31 mouse cellular contexts compared by ENCODE assay signal in genomic region chr19:46227300-46227699, GRCm38 (mm10).
DNase-seq lines count a peak whose midpoint lies in the region; ATAC-seq and TF ChIP-seq lines count a peak whose summit lies in the region.
"Had no signal": no experiment of that assay in that cellular context is flagged by ENCODE, and none has a peak within 500 bp of the region (broad histone marks: within the 10 kb centered on the region; RNA-seq: fewer than 3 reads in every experiment).

No protein-coding gene starts in this region.

- ATAC-seq in liver, embryonic 13.5 days (ENCODE audit: low read depth): no peak
- peak; percentile 34; the same call in 1 of the 2 replicates for ATAC-seq in G1E (ENCODE audit: extremely low read depth, insufficient number of reproducible peaks, low FRiP score, poor library complexity, severe bottlenecking)
- ATAC-seq: forebrain, embryonic 15.5 days; hindbrain, embryonic 16.5 days had no signal

- peak; percentile 19 for DNase-seq in liver, embryonic 13.5 days
- DNase-seq in liver: no peak
- no peak for DNase-seq in G1E (ENCODE audit: low spot score)
- peak; percentile 14 for DNase-seq in c-Kit-positive CD71-positive TER-119-negative erythroid progenitor cells, embryonic 14.5 days (ENCODE audit: low read depth)
- no peak for DNase-seq in kidney, postnatal 4 days
- DNase-seq in urinary bladder, postnatal 25 days (ENCODE audit: low spot score): no peak
- no peak for DNase-seq in adrenal gland, adult (ENCODE audit: inconsistent age in 2 of 2, low spot score in 1 of 2)
- no peak for DNase-seq in thymus, adult 2 months
- DNase-seq: adrenal gland, postnatal 25 days; cerebellum, adult 8-10 months; cerebellum, postnatal 25 days; gastrocnemius, adult 2 months; gastrocnemius, postnatal 36 days; heart, adult 2 months; kidney, adult 18-20 months; kidney, postnatal 25 days; left cerebral cortex, postnatal 4 days; retina, postnatal 1 day; right cerebral cortex, postnatal 14 days had no signal

- no peak overlapping the region for H3K27ac ChIP-seq in liver, embryonic 13.5 days
- H3K27ac ChIP-seq in thymus, adult 2 months (ENCODE audit: control insufficient read depth, insufficient read depth, low read length): no peak overlapping the region
- H3K27ac ChIP-seq: embryonic facial prominence, embryonic 12.5 days; forebrain, embryonic 10.5 days; forebrain, embryonic 15.5 days; heart, adult 2 months; hindbrain, embryonic 10.5 days; kidney, embryonic 15.5 days; layer of hippocampus, adult 2 months; liver, embryonic 15.5 days; lung, embryonic 15.5 days; midbrain, embryonic 12.5 days; neural tube, embryonic 13.5 days had no signal

- no peaks in the 10 kb centered on the region for H3K27me3 ChIP-seq in liver, embryonic 13.5 days
- no peaks in the 10 kb centered on the region for H3K27me3 ChIP-seq in G1E (ENCODE audit: insufficient read depth, low read length)
- H3K27me3 ChIP-seq in thymus, adult 2 months (ENCODE audit: control insufficient read depth, insufficient read depth, low read length): no peaks in the 10 kb centered on the region
- H3K27me3 ChIP-seq: embryonic facial prominence, embryonic 12.5 days; forebrain, embryonic 15.5 days; heart, embryonic 12.5 days; kidney, embryonic 15.5 days; liver, embryonic 15.5 days; lung, embryonic 15.5 days; midbrain, embryonic 12.5 days; neural tube, embryonic 13.5 days had no signal

- H3K9ac ChIP-seq in liver, embryonic 13.5 days: no peak overlapping the region
- H3K9ac ChIP-seq: embryonic facial prominence, embryonic 12.5 days; forebrain, embryonic 15.5 days; heart, embryonic 12.5 days; kidney, embryonic 15.5 days; liver, embryonic 15.5 days; lung, embryonic 15.5 days; midbrain, embryonic 12.5 days; neural tube, embryonic 13.5 days had no signal

- H3K4me2 ChIP-seq in liver, embryonic 13.5 days: no peak overlapping the region
- H3K4me2 ChIP-seq: embryonic facial prominence, embryonic 12.5 days; forebrain, embryonic 15.5 days; heart, embryonic 12.5 days; kidney, embryonic 15.5 days; liver, embryonic 15.5 days; lung, embryonic 15.5 days; midbrain, embryonic 12.5 days; neural tube, embryonic 13.5 days had no signal

- 74% methylated on average over 3 of the region's 3 CpGs for WGBS in liver, embryonic 13.5 days (ENCODE audit: insufficient replicate concordance)
- WGBS in thymus, adult 2 months: 97% methylated on average over 3 of the region's 3 CpGs

- H3K36me3 ChIP-seq in liver, embryonic 13.5 days: no peaks in the 10 kb centered on the region
- H3K36me3 ChIP-seq in G1E (replicated peaks): peaks cover 19% of the 10 kb centered on the region
- H3K36me3 ChIP-seq in thymus, adult 2 months (ENCODE audit: control insufficient read depth, insufficient read depth, low read length): no peaks in the 10 kb centered on the region
- H3K36me3 ChIP-seq: embryonic facial prominence, embryonic 12.5 days; forebrain, embryonic 15.5 days; liver, embryonic 15.5 days; lung, embryonic 15.5 days; midbrain, embryonic 12.5 days had no signal

- H3K4me3 ChIP-seq in liver, embryonic 13.5 days (replicated peaks): no peak overlapping the region
- no peak overlapping the region for H3K4me3 ChIP-seq in G1E (ENCODE audit: low read depth, low read length)
- no peak overlapping the region for H3K4me3 ChIP-seq in thymus, adult 2 months (ENCODE audit: control insufficient read depth, insufficient read depth, low read length)
- H3K4me3 ChIP-seq: embryonic facial prominence, embryonic 12.5 days; forebrain, embryonic 10.5 days; forebrain, embryonic 15.5 days; gastrocnemius, adult 2 months; heart, adult 2 months; heart, embryonic 12.5 days; hindbrain, embryonic 10.5 days; kidney, embryonic 15.5 days; layer of hippocampus, adult 2 months; liver, embryonic 15.5 days; lung, embryonic 15.5 days; midbrain, embryonic 12.5 days; neural tube, embryonic 13.5 days had no signal

- peaks cover 14% of the 10 kb centered on the region for H3K4me1 ChIP-seq in liver, embryonic 13.5 days (replicated peaks)
- H3K4me1 ChIP-seq in G1E (ENCODE audit: insufficient read depth, low read depth, low read length): peaks cover 7% of the 10 kb centered on the region
- H3K4me1 ChIP-seq in thymus, adult 2 months (replicated peaks; ENCODE audit: control insufficient read depth, insufficient read depth, low read length): no peaks in the 10 kb centered on the region
- H3K4me1 ChIP-seq: embryonic facial prominence, embryonic 12.5 days; forebrain, embryonic 10.5 days; forebrain, embryonic 15.5 days; hindbrain, embryonic 10.5 days; liver, embryonic 15.5 days; midbrain, embryonic 12.5 days had no signal

- TF ChIP-seq CTCF in G1E (IDR thresholded peaks at IDR 0.05; ENCODE audit: low read depth, low read length): no peak
- TF ChIP-seq CTCF in thymus, adult 2 months (IDR thresholded peaks at IDR 0.05; ENCODE audit: borderline replicate concordance, control insufficient read depth, extremely low read depth, insufficient read depth, low read length, poor library complexity): no peak

- TF ChIP-seq POLR2A in thymus, adult 2 months (IDR thresholded peaks at IDR 0.05; ENCODE audit: control insufficient read depth, extremely low read depth, insufficient read depth, low read length, poor library complexity): no peak

- H3K9me3 ChIP-seq in liver, embryonic 13.5 days (replicated peaks): no peaks in the 10 kb centered on the region
- no peaks in the 10 kb centered on the region for H3K9me3 ChIP-seq in G1E (replicated peaks)
- H3K9me3 ChIP-seq: embryonic facial prominence, embryonic 12.5 days; forebrain, embryonic 10.5 days; forebrain, embryonic 15.5 days; heart, embryonic 12.5 days; hindbrain, embryonic 10.5 days; kidney, embryonic 15.5 days; liver, embryonic 15.5 days; lung, embryonic 15.5 days; midbrain, embryonic 12.5 days; neural tube, embryonic 13.5 days had no signal

Comparison
In these comparisons a context has a peak if more than half of its experiments do, and no peak if none do; other contexts are left out.
1. DNase-seq: peak in liver, embryonic 13.5 days (single experiment) and c-Kit-positive CD71-positive TER-119-negative erythroid progenitor cells, embryonic 14.5 days (single experiment); none in liver (single experiment), G1E (single experiment), kidney, postnatal 4 days (0 of 2), urinary bladder, postnatal 25 days (single experiment), adrenal gland, adult (0 of 2) and thymus, adult 2 months (single experiment).